Mouse (Mus musculus): ENCODE measurements at regions not wholly inside any gene's neighbourhood (a gene's known extent, or its start where the extent isn't known, plus 50 kb on each side); places are given as distances from the start of the nearest gene placed in this dataset.
"Not testable (repeated sequence)": the region's sequence is repeated elsewhere in the genome, so short reads cannot be mapped to it uniquely, and the experiment has no call there.

GRCm38 (mm10) chr13:31050160-31050788, 76.3 kb downstream of the Gm5447 start:
- DNase-seq (ENCODE audit: low spot score) = no peak
- no peak for ATAC-seq (ENCODE audit: low FRiP score)
- no peak overlapping the region for H3K4me2 ChIP-seq (replicated peaks; ENCODE audit: low read depth, low read length)
- H3K9ac ChIP-seq (ENCODE audit: low read depth, low read length) = no peak overlapping the region
- H3K4me1 ChIP-seq (replicated peaks; ENCODE audit: control insufficient read depth, insufficient read depth, low read length) = no peaks in the 10 kb centered on the region
- H3K27ac ChIP-seq (ENCODE audit: low read depth, low read length) = no peak overlapping the region
- H3K9me3 ChIP-seq (ENCODE audit: control insufficient read depth, low read length) = no peaks in the 10 kb centered on the region
- 81% methylated on average over 11 of the region's 11 CpGs for WGBS
- H3K27me3 ChIP-seq (ENCODE audit: control insufficient read depth, insufficient read depth, low read length) = no peaks in the 10 kb centered on the region
- no peaks in the 10 kb centered on the region for H3K36me3 ChIP-seq (ENCODE audit: control insufficient read depth, insufficient read depth, low read length)
- no peak overlapping the region for H3K4me3 ChIP-seq (ENCODE audit: low read depth, low read length)

GRCm38 (mm10) chr13:31051586-31051985, 77.6 kb downstream of the Gm5447 start:
- not testable (repeated sequence) for ATAC-seq (ENCODE audit: low FRiP score)

GRCm38 (mm10) chr13:31054356-31054755, 80.4 kb downstream of the Gm5447 start:
- Histone ChIP-seq H3K4me2 (replicated peaks; ENCODE audit: low read depth, low read length) (no peak overlapping the region), H3K27me3 (ENCODE audit: control insufficient read depth, insufficient read depth, low read length) (no peaks in the 10 kb centered on the region), H3K4me1 (replicated peaks; ENCODE audit: control insufficient read depth, insufficient read depth, low read length) (no peaks in the 10 kb centered on the region), H3K27ac (ENCODE audit: low read depth, low read length) (no peak overlapping the region), H3K4me3 (ENCODE audit: low read depth, low read length) (no peak overlapping the region), H3K36me3 (ENCODE audit: control insufficient read depth, insufficient read depth, low read length) (no peaks in the 10 kb centered on the region), H3K9ac (ENCODE audit: low read depth, low read length) (no peak overlapping the region), H3K9me3 (ENCODE audit: control insufficient read depth, low read length) (no peaks in the 10 kb centered on the region)
- DNase-seq (ENCODE audit: low spot score) = no peak
- WGBS = 93% methylated on average over 8 of the region's 8 CpGs
- ATAC-seq (ENCODE audit: low FRiP score) = no peak

More at GRCm38 (mm10) chr13:31051586-31051985, 77.6 kb downstream of the Gm5447 start:
- not testable (repeated sequence) for H3K4me1 ChIP-seq (replicated peaks; ENCODE audit: control insufficient read depth, insufficient read depth, low read length); H3K4me3 ChIP-seq (ENCODE audit: low read depth, low read length); DNase-seq (ENCODE audit: low spot score); H3K27me3 ChIP-seq (ENCODE audit: control insufficient read depth, insufficient read depth, low read length); H3K9me3 ChIP-seq (ENCODE audit: control insufficient read depth, low read length); H3K4me2 ChIP-seq (replicated peaks; ENCODE audit: low read depth, low read length); H3K36me3 ChIP-seq (ENCODE audit: control insufficient read depth, insufficient read depth, low read length); H3K9ac ChIP-seq (ENCODE audit: low read depth, low read length); H3K27ac ChIP-seq (ENCODE audit: low read depth, low read length)
- no CpG with 5 or more reads among the region's 6 CpGs for WGBS

GRCm38 (mm10) chr13:31055376-31056083, 81.5 kb downstream of the Gm5447 start:
- ATAC-seq (ENCODE audit: low FRiP score) = no peak
- H3K9ac ChIP-seq (ENCODE audit: low read depth, low read length) = no peak overlapping the region
- 86% methylated on average over 5 of the region's 5 CpGs for WGBS

GRCm38 (mm10) chr13:31056154-31056871, 82.3 kb downstream of the Gm5447 start:
- H3K27ac ChIP-seq (ENCODE audit: low read depth, low read length) = no peak overlapping the region
- H3K36me3 ChIP-seq (ENCODE audit: control insufficient read depth, insufficient read depth, low read length) = no peaks in the 10 kb centered on the region
- WGBS = 90% methylated on average over 12 of the region's 12 CpGs
- no peak overlapping the region for H3K4me3 ChIP-seq (ENCODE audit: low read depth, low read length)
- ATAC-seq (ENCODE audit: low FRiP score) (no peak), DNase-seq (ENCODE audit: low spot score) (no peak)
- H3K4me2 ChIP-seq (replicated peaks; ENCODE audit: low read depth, low read length) = no peak overlapping the region
- H3K9me3 ChIP-seq (ENCODE audit: control insufficient read depth, low read length) = no peaks in the 10 kb centered on the region
- H3K27me3 ChIP-seq (ENCODE audit: control insufficient read depth, insufficient read depth, low read length) = no peaks in the 10 kb centered on the region
- no peak overlapping the region for H3K9ac ChIP-seq (ENCODE audit: low read depth, low read length)
- H3K4me1 ChIP-seq (replicated peaks; ENCODE audit: control insufficient read depth, insufficient read depth, low read length) = no peaks in the 10 kb centered on the region

More at GRCm38 (mm10) chr13:31055376-31056083, 81.5 kb downstream of the Gm5447 start:
- Histone ChIP-seq H3K4me2 (replicated peaks; ENCODE audit: low read depth, low read length) (no peak overlapping the region), H3K4me3 (ENCODE audit: low read depth, low read length) (no peak overlapping the region), H3K4me1 (replicated peaks; ENCODE audit: control insufficient read depth, insufficient read depth, low read length) (no peaks in the 10 kb centered on the region), H3K36me3 (ENCODE audit: control insufficient read depth, insufficient read depth, low read length) (no peaks in the 10 kb centered on the region), H3K9me3 (ENCODE audit: control insufficient read depth, low read length) (no peaks in the 10 kb centered on the region), H3K27ac (ENCODE audit: low read depth, low read length) (no peak overlapping the region), H3K27me3 (ENCODE audit: control insufficient read depth, insufficient read depth, low read length) (no peaks in the 10 kb centered on the region)
- DNase-seq (ENCODE audit: low spot score) = no peak

GRCm38 (mm10) chr13:31060916-31061431, 87.0 kb downstream of the Gm5447 start:
- no peak overlapping the region for H3K27ac ChIP-seq (ENCODE audit: low read depth, low read length)
- ATAC-seq (ENCODE audit: low FRiP score) = no peak
- H3K36me3 ChIP-seq (ENCODE audit: control insufficient read depth, insufficient read depth, low read length) = no peaks in the 10 kb centered on the region
- H3K9ac ChIP-seq (ENCODE audit: low read depth, low read length) = no peak overlapping the region
- no peaks in the 10 kb centered on the region for H3K27me3 ChIP-seq (ENCODE audit: control insufficient read depth, insufficient read depth, low read length)
- no peaks in the 10 kb centered on the region for H3K9me3 ChIP-seq (ENCODE audit: control insufficient read depth, low read length)
- 70% methylated on average over 6 of the region's 6 CpGs for WGBS
- no peak overlapping the region for H3K4me2 ChIP-seq (replicated peaks; ENCODE audit: low read depth, low read length)
- DNase-seq (ENCODE audit: low spot score) = no peak
- no peak overlapping the region for H3K4me3 ChIP-seq (ENCODE audit: low read depth, low read length)
- H3K4me1 ChIP-seq (replicated peaks; ENCODE audit: control insufficient read depth, insufficient read depth, low read length) = no peaks in the 10 kb centered on the region

DNA sequence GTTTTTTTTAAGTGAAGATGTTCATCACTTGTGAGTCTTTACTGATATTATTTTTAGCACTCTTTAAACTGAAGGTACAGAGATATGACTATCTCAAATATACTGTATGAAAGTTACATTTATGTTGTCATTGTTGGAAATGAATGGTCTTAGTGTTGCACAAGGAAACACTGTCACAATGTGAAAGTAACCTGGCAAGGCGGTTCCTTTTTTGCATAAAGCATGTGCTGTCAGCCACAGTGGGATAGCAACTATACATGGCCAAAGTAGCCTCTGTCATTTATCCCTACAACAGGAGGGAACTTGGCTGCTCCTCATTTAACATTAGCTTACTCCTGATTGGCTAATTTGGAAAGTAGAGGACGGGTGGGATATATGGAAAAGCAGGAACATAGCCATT, 94.3 kb downstream of the Gm5447 start:
- no peaks in the 10 kb centered on the region for H3K27me3 ChIP-seq (ENCODE audit: control insufficient read depth, insufficient read depth, low read length)
- H3K9ac ChIP-seq (ENCODE audit: low read depth, low read length) = no peak overlapping the region
- WGBS = 74% methylated on average over 2 of the region's 2 CpGs

DNA sequence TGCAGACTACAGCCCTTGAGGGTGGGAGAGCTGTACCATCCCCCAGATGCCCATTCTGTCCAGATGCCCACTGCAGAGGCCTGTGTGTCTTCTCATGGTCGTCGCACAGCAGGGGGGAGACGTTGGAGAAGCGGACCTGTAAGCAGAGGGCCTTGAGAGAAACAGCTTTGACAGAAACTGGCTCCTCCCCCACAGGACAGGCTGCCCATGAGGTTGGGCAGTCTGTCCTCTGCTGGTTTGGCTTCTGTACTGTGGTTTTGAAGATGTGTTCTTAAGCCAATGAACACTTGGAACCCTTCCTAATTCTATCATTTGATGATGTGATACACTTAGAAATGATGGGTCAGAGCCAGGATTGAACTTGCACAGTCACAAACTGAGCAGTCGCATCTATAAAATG, 102.5 kb downstream of the Gm5447 start:
- H3K36me3 ChIP-seq (ENCODE audit: control insufficient read depth, insufficient read depth, low read length) = no peaks in the 10 kb centered on the region

More for the DNA sequence above, 94.3 kb downstream of the Gm5447 start:
- no peaks in the 10 kb centered on the region for H3K9me3 ChIP-seq (ENCODE audit: control insufficient read depth, low read length)
- H3K36me3 ChIP-seq (ENCODE audit: control insufficient read depth, insufficient read depth, low read length) = no peaks in the 10 kb centered on the region
- DNase-seq (ENCODE audit: low spot score) (no peak), ATAC-seq (ENCODE audit: low FRiP score) (no peak)
- no peak overlapping the region for H3K4me2 ChIP-seq (replicated peaks; ENCODE audit: low read depth, low read length)
- H3K4me3 ChIP-seq (ENCODE audit: low read depth, low read length) = no peak overlapping the region
- no peak overlapping the region for H3K27ac ChIP-seq (ENCODE audit: low read depth, low read length)
- no peaks in the 10 kb centered on the region for H3K4me1 ChIP-seq (replicated peaks; ENCODE audit: control insufficient read depth, insufficient read depth, low read length)

More for the DNA sequence above, 102.5 kb downstream of the Gm5447 start:
- Histone ChIP-seq H3K4me2 (replicated peaks; ENCODE audit: low read depth, low read length) (no peak overlapping the region), H3K27ac (ENCODE audit: low read depth, low read length) (no peak overlapping the region), H3K27me3 (ENCODE audit: control insufficient read depth, insufficient read depth, low read length) (peaks cover 6% of the 10 kb centered on the region; the same call in 1 of the 2 replicates), H3K4me1 (replicated peaks; ENCODE audit: control insufficient read depth, insufficient read depth, low read length) (no peaks in the 10 kb centered on the region), H3K9ac (ENCODE audit: low read depth, low read length) (no peak overlapping the region), H3K9me3 (ENCODE audit: control insufficient read depth, low read length) (no peaks in the 10 kb centered on the region), H3K4me3 (ENCODE audit: low read depth, low read length) (no peak overlapping the region)
- no peak for ATAC-seq (ENCODE audit: low FRiP score)
- DNase-seq (ENCODE audit: low spot score) = no peak
- 58% methylated on average over 5 of the region's 5 CpGs for WGBS
